Mouse (Mus musculus) olfactory bulb, adult 2 months (tissue): ENCODE measurements around the gene Abcc4. TPM values are rescaled to one million over a fixed set of nuclear protein-coding genes. Genes with fewer than 3 reads are reported as not detected.

ENCODE experiments used
- H3K27ac ChIP-seq: fragments of 200-500 bp; 2 replicates; pipeline ENCODE4 v1.5.1; 2012; ENCODE audit warnings: low read depth, low read length; ENCODE audit not compliant: insufficient read depth
- H3K4me1 ChIP-seq: fragments of 200-500 bp; 2 replicates; pipeline ENCODE4 v1.6.1; 2012; ENCODE audit warnings: low read length; ENCODE audit not compliant: control insufficient read depth, insufficient read depth
- H3K4me3 ChIP-seq: fragments of 200-500 bp; 2 replicates; pipeline ENCODE4 v1.5.1; 2012; ENCODE audit warnings: mild to moderate bottlenecking, low read depth, low read length, moderate library complexity; ENCODE audit not compliant: insufficient read depth
- CTCF ChIP-seq: fragments of 200-500 bp; IDR thresholded peaks from 2 replicates; pipeline ENCODE4 v1.5.1; 2012; ENCODE audit warnings: low read depth, mild to moderate bottlenecking, low read length, moderate library complexity; ENCODE audit not compliant: insufficient read depth
- POLR2A ChIP-seq: fragments of 200-500 bp; IDR thresholded peaks from 2 replicates; pipeline ENCODE4 v1.6.1; 2012; ENCODE audit warnings: mild to moderate bottlenecking, low read depth, low read length, moderate library complexity; ENCODE audit not compliant: insufficient read depth
- WGBS: fragments of 180-500 bp; shearing (Covaris S2); methylation state at CpG from one replicate; pipeline ENCODE4 v1.1.7; 2018; 5-methylcytosine and 5-hydroxymethylcytosine counted together
- polyA plus RNA-seq: library from polyadenylated mRNA; stranded (reverse); fragments of >200 nt; gene quantifications from 2 replicates; pipeline ENCODE4 v1.2.4, GENCODE M21; 2012; ENCODE audit warnings: low replicate concordance; ENCODE audit not compliant: missing spikeins, insufficient read depth, insufficient read length

Abcc4 gene
- polyA plus RNA-seq, 1 experiment, result not detected

DNA sequence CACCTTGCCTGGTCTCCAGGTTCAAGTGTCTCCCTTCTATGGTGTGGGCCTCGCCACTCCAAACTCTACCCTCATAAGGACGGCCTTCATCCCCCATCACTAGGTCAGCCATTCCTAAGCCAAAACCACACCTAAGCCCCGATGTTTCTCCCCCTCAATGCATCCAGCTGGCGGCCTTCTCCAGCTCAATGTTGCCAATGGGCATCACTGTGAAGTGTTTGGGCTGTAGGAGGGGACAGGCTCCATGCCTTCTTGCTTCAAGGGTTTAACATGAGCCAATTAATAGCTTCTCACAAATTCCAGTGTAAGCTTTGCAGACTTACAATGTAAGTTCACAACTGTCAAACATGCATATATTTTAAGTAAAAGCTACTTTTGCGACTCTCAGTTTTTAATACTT lies 140.3 kb downstream of the Abcc4 start:
- Histone ChIP-seq H3K4me1 (peaks cover 5% of the 10 kb centered on the region; the same call in 1 of the 2 replicates), H3K27ac (no peak overlapping the region), H3K4me3 (no peak overlapping the region)
- TF ChIP-seq POLR2A (no peak), CTCF (no peak)
- 88% methylated on average over 5 of the region's 5 CpGs for WGBS

DNA sequence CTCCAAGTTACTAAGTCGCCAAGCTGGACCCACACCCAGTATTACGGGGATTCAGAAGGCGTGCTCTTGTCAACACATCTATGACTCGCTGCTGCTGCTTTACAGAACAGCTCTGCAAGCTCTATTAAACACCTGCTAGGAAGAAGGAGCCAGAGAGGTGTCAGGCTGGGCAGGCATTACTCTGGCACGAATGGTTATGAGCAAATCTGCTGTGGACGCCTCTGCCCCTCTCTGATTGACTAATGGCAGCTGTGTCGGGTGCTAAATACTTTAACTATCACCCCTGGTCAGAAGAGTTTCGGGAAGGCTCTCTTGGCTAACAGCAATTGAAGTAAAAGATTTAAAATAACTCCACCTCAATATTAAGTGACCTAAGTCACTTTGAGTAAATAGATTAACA lies 142.4 kb downstream of the Abcc4 start:
- TF ChIP-seq POLR2A (no peak), CTCF (no peak)
- H3K4me3 ChIP-seq, result no peak overlapping the region
- WGBS, result 87% methylated on average over 8 of the region's 8 CpGs

DNA sequence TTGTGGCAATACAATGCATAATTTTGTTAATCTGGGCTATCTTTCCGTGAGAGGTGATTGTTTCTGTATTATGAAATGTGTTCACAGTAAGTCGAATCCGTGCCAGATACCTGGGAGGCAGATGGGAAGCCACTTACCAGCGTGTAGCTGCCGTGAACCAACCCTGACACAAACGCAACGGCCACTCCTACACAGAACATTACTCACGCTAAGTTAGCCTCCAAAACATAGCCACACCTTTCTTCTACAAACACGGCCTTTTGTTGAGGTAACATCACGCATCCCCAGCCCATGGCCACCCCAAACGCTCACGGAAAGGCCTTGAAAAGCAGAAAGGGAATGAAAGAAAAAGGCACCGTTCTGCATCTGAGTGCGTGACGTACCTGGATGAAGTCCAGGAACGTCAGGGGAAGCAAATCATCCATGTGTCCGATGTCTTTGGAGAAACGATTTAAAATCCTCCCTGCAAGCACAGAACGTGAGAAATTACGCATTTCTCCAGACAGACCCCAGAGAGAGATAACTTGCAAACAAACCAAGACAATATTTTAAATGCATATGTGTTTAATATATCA lies 153.0 kb downstream of the Abcc4 start:
- TF ChIP-seq POLR2A, result no peak
- TF ChIP-seq CTCF, result no peak
- no peak overlapping the region for H3K4me3 ChIP-seq
- 84% methylated on average over 20 of the region's 20 CpGs for WGBS
- no peak overlapping the region for H3K27ac ChIP-seq
- H3K4me1 ChIP-seq, result no peaks in the 10 kb centered on the region

More for the DNA sequence above, 142.4 kb downstream of the Abcc4 start:
- Histone ChIP-seq H3K27ac (no peak overlapping the region), H3K4me1 (peaks cover 3% of the 10 kb centered on the region; the same call in 1 of the 2 replicates)

DNA sequence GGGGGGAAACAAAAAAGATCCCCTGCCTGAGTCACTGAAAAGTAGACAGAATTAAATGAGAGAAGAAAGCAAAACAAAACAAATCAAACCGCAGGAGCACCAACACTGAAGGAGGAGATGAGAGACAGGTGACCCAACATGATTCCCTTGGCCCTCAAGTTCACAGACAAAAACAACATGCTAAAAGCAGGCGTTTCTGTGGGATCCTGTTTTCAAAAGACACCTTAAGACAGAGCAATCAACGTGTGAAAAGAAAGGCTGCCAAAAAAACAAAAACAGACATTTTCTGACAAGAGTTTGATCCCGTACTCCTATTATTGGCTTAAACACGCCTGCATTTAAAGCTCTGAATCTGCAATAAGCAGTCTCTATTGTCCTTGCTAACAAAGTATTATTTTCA lies 153.6 kb downstream of the Abcc4 start:
- H3K27ac ChIP-seq, result no peak overlapping the region
- WGBS, result 81% methylated on average over 5 of the region's 5 CpGs
- H3K4me1 ChIP-seq, result no peaks in the 10 kb centered on the region
- H3K4me3 ChIP-seq, result no peak overlapping the region
- TF ChIP-seq POLR2A (no peak), CTCF (no peak)

- TF ChIP-seq POLR2A (no peak), CTCF (no peak)
- H3K4me3 ChIP-seq, result no peak overlapping the region
- WGBS, result 25% methylated on average over 24 of the region's 24 CpGs
- no peaks in the 10 kb centered on the region for H3K4me1 ChIP-seq
- H3K27ac ChIP-seq, result no peak overlapping the region
Measured at GRCm38 (mm10) chr14:118551725-118552285, 154.2 kb downstream of the Abcc4 start.

DNA sequence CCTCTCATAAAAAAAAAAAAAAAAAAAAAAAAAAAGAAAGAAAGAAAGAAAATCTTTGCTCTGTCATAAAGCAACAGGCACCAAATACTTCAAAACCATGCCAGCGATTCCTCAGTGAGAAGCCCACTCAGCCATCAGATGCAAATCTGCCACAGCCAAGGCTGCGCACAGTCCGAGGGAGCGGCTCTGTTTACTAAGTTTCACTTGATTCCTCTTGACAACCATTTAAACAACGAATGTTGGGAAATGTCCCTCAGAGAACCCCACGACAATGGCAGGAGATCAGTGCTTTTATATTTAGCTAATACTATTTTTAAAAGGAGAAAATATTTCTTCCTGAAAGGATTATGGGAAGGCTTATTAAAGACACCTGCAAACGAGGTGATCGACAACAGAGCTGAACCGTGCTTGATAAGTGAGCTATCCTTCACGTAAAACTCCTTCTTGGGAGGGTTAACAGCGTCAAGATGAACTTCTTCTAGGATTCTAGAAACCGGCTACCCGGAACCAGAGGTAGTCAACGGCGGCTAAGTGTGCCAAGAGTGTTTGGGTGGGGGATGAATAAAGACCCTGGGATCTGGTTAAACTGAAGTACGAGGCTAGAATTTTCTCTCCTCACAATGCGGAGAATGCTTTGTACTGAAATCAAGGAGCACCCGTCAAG lies 154.8 kb downstream of the Abcc4 start:
- Histone ChIP-seq H3K4me1 (no peaks in the 10 kb centered on the region), H3K4me3 (no peak overlapping the region), H3K27ac (no peak overlapping the region)
- 23% methylated on average over 18 of the region's 18 CpGs for WGBS
- TF ChIP-seq POLR2A, result no peak
- no peak for TF ChIP-seq CTCF

DNA sequence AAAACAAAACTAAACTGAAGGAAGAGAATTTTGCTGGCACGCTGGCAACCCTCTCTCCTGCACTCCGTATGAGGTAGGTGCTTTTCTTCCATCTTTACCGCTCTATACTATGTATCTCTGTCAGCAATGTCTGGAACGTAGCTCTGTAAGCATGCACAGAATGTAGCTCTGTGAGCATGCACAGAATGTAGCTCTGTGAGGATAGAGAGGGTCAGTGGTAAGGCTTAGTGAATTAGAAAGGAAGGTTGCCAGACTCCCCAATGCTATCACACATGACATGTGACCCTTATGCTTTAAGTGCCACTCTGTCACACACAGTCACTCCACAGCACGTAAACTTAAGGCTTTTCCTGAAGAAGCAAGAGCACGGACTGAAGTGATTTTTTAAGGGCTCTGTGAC lies 161.5 kb downstream of the Abcc4 start:
- TF ChIP-seq POLR2A, result no peak
- no peak for TF ChIP-seq CTCF
- H3K4me1 ChIP-seq, result no peaks in the 10 kb centered on the region
- H3K4me3 ChIP-seq, result no peak overlapping the region
- WGBS, result 97% methylated on average over 6 of the region's 6 CpGs
- no peak overlapping the region for H3K27ac ChIP-seq

GRCm38 (mm10) chr14:118542947-118543346 lies 163.1 kb downstream of the Abcc4 start:
- TF ChIP-seq CTCF (no peak), POLR2A (no peak)
- 81% methylated on average over 9 of the region's 9 CpGs for WGBS
- Histone ChIP-seq H3K4me1 (no peaks in the 10 kb centered on the region), H3K27ac (no peak overlapping the region), H3K4me3 (no peak overlapping the region)

DNA sequence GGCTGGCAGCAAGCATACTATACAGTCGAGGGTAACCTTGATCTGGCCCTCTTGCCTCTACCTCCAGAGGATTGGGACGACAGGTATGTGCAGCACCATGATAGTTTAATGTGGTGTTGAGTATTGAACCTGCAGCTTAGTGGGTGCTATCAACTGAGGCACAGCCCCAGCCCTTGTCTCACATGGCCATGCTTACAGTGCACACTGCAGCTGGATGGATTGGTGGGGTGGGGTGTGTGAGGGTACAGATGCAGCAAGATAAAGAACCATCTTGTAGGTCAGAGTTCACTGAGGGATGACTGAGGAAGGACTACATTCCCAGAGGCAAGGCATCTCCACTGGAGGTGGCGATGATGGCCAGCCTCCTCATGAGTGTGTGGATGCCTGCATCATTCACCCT lies 174.5 kb downstream of the Abcc4 start:
- Histone ChIP-seq H3K4me3 (no peak overlapping the region), H3K27ac (no peak overlapping the region), H3K4me1 (no peaks in the 10 kb centered on the region)
- TF ChIP-seq CTCF, result no peak
- WGBS, result 94% methylated on average over 3 of the region's 3 CpGs
